Mouse (Mus musculus) kidney, adult 8-10 months (tissue): Measurements from ENCODE around the gene Ak1.

Experiments used
- DNase-seq, 2 experiments: peaks; one replicate each; pipeline ENCODE4 v3.0.0; 2022

The Ak1 gene

GRCm38 (mm10) chr2:32658873-32659272, 37.3 kb downstream of the Ak1 start:
- DNase-seq, result no peak

- DNase-seq, result peak; percentile 71 to 83
Observed at GRCm38 (mm10) chr2:32661509-32662107, 40.0 kb downstream of the Ak1 start.

GRCm38 (mm10) chr2:32662291-32662690, 40.7 kb downstream of the Ak1 start:
- DNase-seq, result no peak

GRCm38 (mm10) chr2:32665345-32665744, 43.8 kb downstream of the Ak1 start:
- DNase-seq, result no peak

- DNase-seq, result no peak
Observed at GRCm38 (mm10) chr2:32665853-32666252, 44.3 kb downstream of the Ak1 start.

- DNase-seq, result no peak
Observed at GRCm38 (mm10) chr2:32667775-32668174, 46.2 kb downstream of the Ak1 start.

GRCm38 (mm10) chr2:32668176-32668575, 46.6 kb downstream of the Ak1 start:
- no peak for DNase-seq

- no peak for DNase-seq
Observed at GRCm38 (mm10) chr2:32669876-32670275, 48.3 kb downstream of the Ak1 start.

- no peak for DNase-seq
Observed at GRCm38 (mm10) chr2:32671147-32671546, 49.6 kb downstream of the Ak1 start.

- DNase-seq, result no peak
Observed at GRCm38 (mm10) chr2:32671907-32672595, 50.5 kb downstream of the Ak1 start.

GRCm38 (mm10) chr2:32673176-32673917, 51.8 kb downstream of the Ak1 start:
- DNase-seq, result peak in 1 of 2 experiments; percentile 34

- DNase-seq, result no peak
Observed at GRCm38 (mm10) chr2:32676821-32677220, 55.3 kb downstream of the Ak1 start.

GRCm38 (mm10) chr2:32677683-32678082, 56.1 kb downstream of the Ak1 start:
- no peak for DNase-seq

GRCm38 (mm10) chr2:32680051-32680451, 58.5 kb downstream of the Ak1 start:
- DNase-seq, result no peak

GRCm38 (mm10) chr2:32680961-32681650, 59.5 kb downstream of the Ak1 start:
- DNase-seq, result no peak

GRCm38 (mm10) chr2:32681754-32682153, 60.2 kb downstream of the Ak1 start:
- DNase-seq, result no peak

GRCm38 (mm10) chr2:32682721-32683417, 61.3 kb downstream of the Ak1 start:
- no peak for DNase-seq

GRCm38 (mm10) chr2:32683701-32684100, 62.1 kb downstream of the Ak1 start:
- no peak for DNase-seq
